Mouse (Mus musculus) erythroblast, embryonic 14.5 days (primary cell): Measurements from ENCODE around the gene Aff3.

Experiments used
- GATA1 ChIP-seq: IDR thresholded peaks from 2 replicates; pipeline ENCODE4 v1.6.1; 2012; ENCODE audit warnings: low read length, inconsistent platforms, mixed read lengths
- TAL1 ChIP-seq: IDR thresholded peaks from 3 replicates; pipeline ENCODE4 v1.6.1; 2012; ENCODE audit warnings: low read length, inconsistent platforms, mixed read lengths

- no peak for TF ChIP-seq GATA1
- no peak for TF ChIP-seq TAL1
Measured at GRCm38 (mm10) chr1:38442887-38443286, 221.9 kb downstream of the Aff3 start.
